Mouse (Mus musculus): ENCODE measurements around the gene Atp6v0d1.

- TF ChIP-seq CTCF (IDR thresholded peaks at IDR 0.05; ENCODE audit: insufficient read depth, low read depth, low read length) = no peak
- no peak for TF ChIP-seq POLR2A (IDR thresholded peaks at IDR 0.05; ENCODE audit: insufficient read depth, low read depth, low read length)
These were observed 45.3 kb downstream of the Atp6v0d1 start for GRCm38 (mm10) chr8:105520521-105520920.

All from olfactory bulb, adult 2 months (tissue).